Mouse (Mus musculus) liver, postnatal 0 days (tissue): ENCODE data around the gene Aplnr. TPM values are rescaled to one million over a fixed set of nuclear protein-coding genes. Genes with fewer than 3 reads are reported as not detected.

Source experiments
- ATAC-seq: fragments of 200-750 bp; cut with Nextera tagmentation; 2 replicates; pipeline ENCODE4 v1.8.0; 2017; ENCODE audit warnings: mild to moderate bottlenecking, moderate library complexity
- DNase-seq: peaks from one replicate; pipeline ENCODE4 v3.0.0-alpha.2; 2016
- H3K27ac ChIP-seq: fragments of 300-500 bp; sonication (generic); 2 replicates; pipeline ENCODE4 v1.5.1; 2014; ENCODE audit warnings: antibody characterized with exemption, moderate library complexity, mild to moderate bottlenecking, low read depth
- H3K27me3 ChIP-seq: fragments of 300-500 bp; sonication (generic); 2 replicates; pipeline ENCODE4 v1.6.1; 2014; ENCODE audit warnings: low read length, control low read depth, mixed read lengths; ENCODE audit not compliant: insufficient read depth
- H3K36me3 ChIP-seq: fragments of 300-500 bp; sonication (generic); replicated peaks from 2 replicates; pipeline ENCODE4 v1.6.1; 2014; ENCODE audit warnings: mild to moderate bottlenecking, control low read depth, low read length, moderate library complexity, mixed read lengths; ENCODE audit not compliant: insufficient read depth
- H3K4me1 ChIP-seq: fragments of 300-500 bp; sonication (generic); 2 replicates; pipeline ENCODE4 v1.6.1; 2014; ENCODE audit warnings: antibody characterized with exemption, mild to moderate bottlenecking, control low read depth; ENCODE audit not compliant: insufficient read depth
- H3K4me2 ChIP-seq: fragments of 300-500 bp; sonication (generic); 2 replicates; pipeline ENCODE4 v1.6.1; 2014; ENCODE audit warnings: low read depth, mild to moderate bottlenecking, low read length, moderate library complexity, mixed read lengths
- H3K4me3 ChIP-seq: fragments of 300-500 bp; sonication (generic); 2 replicates; pipeline ENCODE4 v1.5.1; 2014; ENCODE audit warnings: low read depth, low read length
- H3K9ac ChIP-seq: fragments of 300-500 bp; sonication (generic); replicated peaks from 2 replicates; pipeline ENCODE4 v1.6.1; 2014; ENCODE audit warnings: mild to moderate bottlenecking, moderate library complexity
- H3K9me3 ChIP-seq: fragments of 300-500 bp; sonication (generic); 2 replicates; pipeline ENCODE4 v1.6.1; 2016; ENCODE audit warnings: mild to moderate bottlenecking, control low read depth, low read length, mixed read lengths
- CTCF ChIP-seq: sonication (generic); IDR thresholded peaks from 2 replicates; pipeline ENCODE4 v1.5.1; 2016; ENCODE audit warnings: antibody characterized with exemption, low read depth
- EP300 ChIP-seq: IDR thresholded peaks from 2 replicates; pipeline ENCODE4 v1.6.1; 2016; ENCODE audit warnings: antibody characterized with exemption, low read depth, mild to moderate bottlenecking
- WGBS: fragments of 180-500 bp; shearing (Covaris S2); extraction: QIAGEN DNeasy Blood & Tissue Kit; methylation state at CpG from one replicate; pipeline ENCODE4 v1.1.7; 2014; ENCODE audit not compliant: insufficient replicate concordance; 5-methylcytosine and 5-hydroxymethylcytosine counted together
- polyA plus RNA-seq: library from polyadenylated mRNA; unstranded; fragments of >200 nt; fragmentation: Nextera tagmentation; extraction: Ambion mirVana; gene quantifications from 2 replicates; pipeline ENCODE4 v1.2.1, GENCODE M21; 2015

Aplnr gene
- polyA plus RNA-seq, 1 experiment from 2014 or later: 2.5 TPM

DNA sequence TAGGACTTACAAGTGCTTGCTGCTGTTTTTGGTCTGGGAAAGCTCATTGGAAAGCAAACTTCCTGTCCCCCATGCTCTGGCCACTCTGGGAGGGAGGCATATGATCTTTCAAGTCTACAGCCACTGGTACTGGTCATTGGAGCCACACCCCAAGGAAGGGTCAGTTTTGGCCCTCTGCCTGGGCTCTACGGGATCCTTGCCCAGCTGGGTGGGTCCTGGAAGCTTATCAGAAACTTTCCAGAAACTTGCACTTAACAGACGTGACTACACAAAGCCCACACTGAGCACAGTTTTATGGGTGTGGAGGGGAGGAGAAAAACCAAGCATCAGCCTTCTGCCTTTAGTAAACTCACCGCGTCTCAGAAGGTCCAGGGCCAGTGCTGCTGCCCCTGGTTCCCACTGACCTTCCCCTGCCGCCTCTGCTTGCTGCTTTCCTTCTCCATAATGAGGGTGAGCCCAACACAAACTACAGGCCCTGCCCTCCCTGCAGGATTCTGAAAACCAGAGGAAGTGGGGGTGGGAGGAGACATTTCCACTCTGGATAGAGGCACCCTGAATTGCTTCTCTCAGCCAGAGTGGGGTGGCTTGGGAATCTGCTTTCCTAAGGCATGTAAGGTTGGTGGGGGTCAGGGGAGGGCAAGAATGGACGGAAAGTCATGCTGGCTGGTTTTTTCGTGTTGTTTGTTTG is 37.1 kb upstream of the Aplnr start:
- Histone ChIP-seq H3K4me1 (no peaks in the 10 kb centered on the region), H3K4me2 (no peak overlapping the region), H3K9me3 (0 out of 2 replicates have a peak, but pooled peaks cover 2% of the 10 kb centered on the region), H3K9ac (no peak overlapping the region), H3K27me3 (no peaks in the 10 kb centered on the region), H3K36me3 (no peaks in the 10 kb centered on the region), H3K27ac (peak overlapping the region; percentile 42; the same call in 1 of the 2 replicates), H3K4me3 (no peak overlapping the region)
- no peak for TF ChIP-seq CTCF
- TF ChIP-seq EP300: no peak
- peak; percentile 42 for DNase-seq
- 51% methylated on average over 7 of the region's 7 CpGs for WGBS
- ATAC-seq: no peak

GRCm38 (mm10) chr2:85103201-85103600 is 32.8 kb upstream of the Aplnr start:
- no peaks in the 10 kb centered on the region for H3K27me3 ChIP-seq
- 70% methylated on average over 8 of the region's 8 CpGs for WGBS
- H3K4me2 ChIP-seq: no peak overlapping the region
- no peak overlapping the region for H3K4me3 ChIP-seq
- H3K27ac ChIP-seq: no peak overlapping the region
- ATAC-seq (no peak), DNase-seq (no peak)
- TF ChIP-seq EP300 (no peak), CTCF (no peak)
- no peaks in the 10 kb centered on the region for H3K4me1 ChIP-seq
- no peak overlapping the region for H3K9ac ChIP-seq
- H3K36me3 ChIP-seq: no peaks in the 10 kb centered on the region
- H3K9me3 ChIP-seq: 0 out of 2 replicates have a peak, but pooled peaks cover 2% of the 10 kb centered on the region

DNA sequence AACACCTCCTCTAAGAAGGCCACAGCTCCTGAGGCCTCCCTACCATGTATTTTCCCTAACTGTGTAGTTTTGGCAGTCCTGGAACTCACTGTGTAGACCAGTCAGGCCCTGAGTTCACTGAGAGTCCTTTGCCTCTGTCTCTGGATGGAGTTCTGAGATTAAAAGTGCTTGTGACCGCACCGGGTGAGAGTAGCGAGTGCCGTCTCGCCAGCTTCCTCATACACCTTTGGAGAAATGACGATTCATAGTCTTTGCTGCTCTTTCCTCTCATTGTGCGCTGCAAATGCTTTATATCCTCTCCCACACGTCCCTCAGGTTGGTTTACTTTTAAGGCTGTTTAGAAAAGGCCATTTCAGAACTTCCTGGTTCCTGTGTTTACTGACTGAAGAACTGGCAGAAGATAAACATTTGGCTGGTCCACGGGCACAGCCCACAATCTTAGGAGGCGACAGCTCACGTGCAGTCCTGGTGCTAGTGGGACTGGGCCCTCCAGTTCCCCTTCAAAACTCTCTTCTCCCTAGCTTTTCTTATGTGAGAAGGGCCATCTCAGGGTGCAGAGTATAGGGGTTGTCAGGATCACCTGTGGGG is 30.5 kb upstream of the Aplnr start:
- H3K4me1 ChIP-seq: no peaks in the 10 kb centered on the region
- H3K4me3 ChIP-seq: no peak overlapping the region
- no peaks in the 10 kb centered on the region for H3K27me3 ChIP-seq
- ATAC-seq (no peak), DNase-seq (no peak)
- H3K9me3 ChIP-seq: 0 out of 2 replicates have a peak, but pooled peaks cover 2% of the 10 kb centered on the region
- TF ChIP-seq EP300 (no peak), CTCF (no peak)
- H3K9ac ChIP-seq: no peak overlapping the region
- H3K4me2 ChIP-seq: no peak overlapping the region
- whole genome bisulfite sequencing: 24% methylated on average over 11 of the region's 11 CpGs
- no peaks in the 10 kb centered on the region for H3K36me3 ChIP-seq
- H3K27ac ChIP-seq: no peak overlapping the region

DNA sequence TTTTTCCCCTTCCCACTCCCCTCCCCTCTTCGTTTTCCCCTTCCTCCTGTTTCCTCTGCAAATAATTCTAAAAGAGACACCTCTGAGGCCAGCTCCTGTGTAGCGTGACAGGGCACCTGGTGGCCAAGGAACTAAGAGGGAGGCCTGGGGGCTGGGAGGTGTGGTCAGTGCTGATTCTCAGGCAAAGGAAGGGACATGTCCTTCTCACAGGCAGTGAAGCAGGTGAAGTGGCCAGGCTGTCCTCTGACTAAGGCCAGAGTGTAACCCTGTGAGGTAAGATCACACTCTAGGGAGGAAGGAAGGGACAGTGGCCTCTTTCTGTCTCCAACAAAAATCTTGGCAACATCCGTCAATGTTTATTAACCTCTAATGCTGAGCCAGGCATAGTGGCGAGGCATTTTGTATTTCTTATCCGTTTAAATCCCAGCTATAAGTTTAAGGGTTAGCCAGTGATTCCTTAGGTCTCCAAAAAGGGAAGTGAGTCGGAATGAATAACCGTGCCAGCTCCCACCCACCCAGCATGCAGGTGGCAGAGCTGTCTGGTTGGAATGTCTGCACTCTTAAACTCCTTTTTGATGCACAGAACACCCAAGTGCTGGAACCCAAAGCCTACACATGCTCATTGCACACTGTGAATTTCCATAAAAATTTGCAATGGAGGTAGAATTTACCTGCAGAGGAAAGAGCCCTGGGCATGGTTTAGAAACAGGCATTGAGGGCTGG is 29.8 kb upstream of the Aplnr start:
- no peak overlapping the region for H3K9ac ChIP-seq
- H3K4me2 ChIP-seq: no peak overlapping the region
- no peak overlapping the region for H3K27ac ChIP-seq

GRCm38 (mm10) chr2:85106941-85107340 is 29.1 kb upstream of the Aplnr start:
- Histone ChIP-seq H3K27ac (no peak overlapping the region), H3K27me3 (no peaks in the 10 kb centered on the region), H3K9ac (no peak overlapping the region), H3K4me2 (no peak overlapping the region), H3K4me3 (no peak overlapping the region), H3K4me1 (no peaks in the 10 kb centered on the region), H3K36me3 (no peaks in the 10 kb centered on the region), H3K9me3 (no peaks in the 10 kb centered on the region)
- 50% methylated on average over 4 of the region's 4 CpGs for WGBS
- no peak for TF ChIP-seq CTCF
- no peak for TF ChIP-seq EP300
- no peak for DNase-seq
- ATAC-seq: no peak

More for the DNA sequence above, 29.8 kb upstream of the Aplnr start:
- H3K9me3 ChIP-seq: 0 out of 2 replicates have a peak, but pooled peaks cover under 1% of the 10 kb centered on the region
- TF ChIP-seq CTCF (no peak), EP300 (no peak)
- ATAC-seq (no peak), DNase-seq (no peak)
- H3K36me3 ChIP-seq: no peaks in the 10 kb centered on the region
- H3K27me3 ChIP-seq: no peaks in the 10 kb centered on the region
- H3K4me3 ChIP-seq: no peak overlapping the region
- no peaks in the 10 kb centered on the region for H3K4me1 ChIP-seq
- WGBS: 46% methylated on average over 7 of the region's 7 CpGs

- no peak for ATAC-seq
- Histone ChIP-seq H3K27me3 (no peaks in the 10 kb centered on the region), H3K27ac (no peak overlapping the region), H3K4me3 (no peak overlapping the region), H3K9ac (no peak overlapping the region), H3K4me1 (no peaks in the 10 kb centered on the region), H3K36me3 (no peaks in the 10 kb centered on the region), H3K9me3 (no peaks in the 10 kb centered on the region), H3K4me2 (no peak overlapping the region)
- 82% methylated on average over 9 of the region's 9 CpGs for WGBS
- DNase-seq: no peak
- TF ChIP-seq CTCF (no peak), EP300 (no peak)
Measured at GRCm38 (mm10) chr2:85110288-85110875, 25.6 kb upstream of the Aplnr start.
